Mouse (Mus musculus) erythroblast, embryonic 14.5 days (primary cell): ENCODE measurements around the gene Mapk1ip1l. TPM values are rescaled to one million over a fixed set of nuclear protein-coding genes. Genes with fewer than 3 reads are reported as not detected.

Source experiments
- H3K27me3 ChIP-seq: 2 replicates; pipeline ENCODE4 v1.6.1; 2012; ENCODE audit warnings: inconsistent platforms; ENCODE audit not compliant: control insufficient read depth
- H3K36me3 ChIP-seq: 2 replicates; pipeline ENCODE4 v1.6.1; 2012; ENCODE audit warnings: mild to moderate bottlenecking, inconsistent platforms; ENCODE audit not compliant: control insufficient read depth
- H3K4me1 ChIP-seq: 2 replicates; pipeline ENCODE4 v1.6.1; 2012; ENCODE audit warnings: inconsistent platforms; ENCODE audit not compliant: control insufficient read depth
- H3K4me3 ChIP-seq: replicated peaks from 2 replicates; pipeline ENCODE3; 2012; ENCODE audit warnings: moderate library complexity, mild to moderate bottlenecking, inconsistent platforms
- H3K9me3 ChIP-seq: 2 replicates; pipeline ENCODE4 v1.6.1; 2012; ENCODE audit warnings: low read length, inconsistent platforms, mixed read lengths; ENCODE audit not compliant: control insufficient read depth
- GATA1 ChIP-seq: IDR thresholded peaks from 2 replicates; pipeline ENCODE4 v1.6.1; 2012; ENCODE audit warnings: low read length, inconsistent platforms, mixed read lengths
- TAL1 ChIP-seq: IDR thresholded peaks from 3 replicates; pipeline ENCODE4 v1.6.1; 2012; ENCODE audit warnings: low read length, inconsistent platforms, mixed read lengths
- polyA plus RNA-seq: library from polyadenylated mRNA; stranded (reverse); fragments of >175 nt; gene quantifications from 2 replicates; pipeline ENCODE4 v1.2.3, GENCODE M21; 2012

Mapk1ip1l gene
- polyA plus RNA-seq, 1 experiment, result 6.5 TPM

GRCm38 (mm10) chr14:47276637-47277393, 21.3 kb upstream of the Mapk1ip1l start, which contains the start of the genes Wdhd1 and Socs4:
Wdhd1 (minus strand) TSS chr14:47276857.
Socs4 (plus strand) TSS chr14:47276931.
- H3K36me3 ChIP-seq, result peaks cover 67% of the 10 kb centered on the region
- H3K4me1 ChIP-seq, result peaks cover 33% of the 10 kb centered on the region
- no peaks in the 10 kb centered on the region for H3K27me3 ChIP-seq
- H3K4me3 ChIP-seq, result peak within 1 kb of the TSS; percentile 90
- no peaks in the 10 kb centered on the region for H3K9me3 ChIP-seq
- TF ChIP-seq GATA1 (no peak), TAL1 (no peak)

DNA sequence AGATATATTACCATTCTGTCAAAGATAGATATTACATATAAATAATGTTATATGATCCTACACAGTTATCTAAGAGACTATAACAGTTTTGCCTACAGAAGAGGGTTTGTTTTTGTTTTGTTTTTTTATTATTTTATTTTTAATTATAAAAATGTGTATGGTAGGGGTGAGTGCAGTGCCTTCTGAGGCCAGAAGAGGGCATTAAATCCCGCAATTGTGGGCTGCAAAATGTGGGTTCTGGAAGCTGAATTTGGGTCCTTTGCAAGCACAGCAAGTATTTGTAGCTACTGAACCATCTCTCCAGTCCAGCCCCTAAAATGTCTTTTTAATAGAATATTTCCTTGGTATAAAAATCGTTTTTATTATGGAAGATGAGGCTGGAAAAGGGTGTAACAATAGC, 19.0 kb upstream of the Mapk1ip1l start:
- peak overlapping the region; percentile 90 for H3K4me3 ChIP-seq
- no peak for TF ChIP-seq TAL1
- H3K9me3 ChIP-seq, result no peaks in the 10 kb centered on the region
- H3K4me1 ChIP-seq, result peaks cover 38% of the 10 kb centered on the region
- peaks cover 54% of the 10 kb centered on the region for H3K36me3 ChIP-seq
- no peaks in the 10 kb centered on the region for H3K27me3 ChIP-seq

GRCm38 (mm10) chr14:47281535-47281934, 16.5 kb upstream of the Mapk1ip1l start:
- H3K9me3 ChIP-seq, result no peaks in the 10 kb centered on the region
- no peak overlapping the region for H3K4me3 ChIP-seq
- H3K27me3 ChIP-seq, result no peaks in the 10 kb centered on the region
- H3K36me3 ChIP-seq, result peaks cover 53% of the 10 kb centered on the region
- H3K4me1 ChIP-seq, result peaks cover 42% of the 10 kb centered on the region
- no peak for TF ChIP-seq TAL1

DNA sequence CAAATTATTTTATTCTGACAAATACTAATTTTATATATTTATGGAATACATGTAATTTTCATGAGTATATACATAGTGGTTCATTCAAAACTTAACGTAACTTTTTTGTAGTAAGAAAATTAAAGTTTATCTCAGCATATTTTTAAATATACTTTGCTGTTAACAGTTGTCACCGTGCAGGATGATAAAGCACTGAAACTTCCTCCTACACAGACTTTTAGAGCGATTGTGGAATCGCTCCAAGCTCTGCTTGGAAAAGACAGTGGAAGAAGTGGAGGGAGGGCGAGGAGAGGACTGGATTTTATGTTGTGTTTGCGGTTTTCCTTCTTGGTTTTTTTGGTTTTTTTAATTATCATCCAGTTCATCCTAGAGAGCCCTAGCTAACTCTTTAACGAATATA, 14.5 kb upstream of the Mapk1ip1l start:
- H3K4me1 ChIP-seq, result peaks cover 42% of the 10 kb centered on the region
- TF ChIP-seq TAL1 (no peak), GATA1 (no peak)
- H3K4me3 ChIP-seq, result no peak overlapping the region
- H3K9me3 ChIP-seq, result no peaks in the 10 kb centered on the region
- H3K27me3 ChIP-seq, result no peaks in the 10 kb centered on the region
- peaks cover 59% of the 10 kb centered on the region for H3K36me3 ChIP-seq

DNA sequence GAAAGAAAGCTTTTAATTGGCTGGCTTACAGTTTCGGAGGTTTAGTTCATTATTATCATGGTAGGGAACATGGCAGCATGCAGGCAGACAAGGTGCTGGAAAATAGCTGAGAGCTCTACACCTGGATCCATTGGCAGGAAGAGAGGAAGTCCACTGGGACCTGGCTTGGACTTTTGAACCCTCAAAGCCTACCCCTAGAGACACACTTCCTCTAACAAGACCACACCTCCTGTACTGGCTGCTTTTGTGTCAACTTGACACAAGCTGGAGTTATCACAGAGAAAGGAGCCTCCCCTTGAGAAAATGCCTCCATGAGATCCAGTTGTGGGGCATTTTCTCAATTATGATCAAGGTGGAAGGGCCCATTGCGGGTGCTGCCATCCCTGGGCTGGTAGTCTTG, 12.8 kb upstream of the Mapk1ip1l start:
- Histone ChIP-seq H3K27me3 (no peaks in the 10 kb centered on the region), H3K4me1 (peaks cover 33% of the 10 kb centered on the region), H3K36me3 (peaks cover 59% of the 10 kb centered on the region), H3K4me3 (no peak overlapping the region), H3K9me3 (no peaks in the 10 kb centered on the region)
- no peak for TF ChIP-seq TAL1
- no peak for TF ChIP-seq GATA1

GRCm38 (mm10) chr14:47286215-47286614, 11.9 kb upstream of the Mapk1ip1l start:
- H3K9me3 ChIP-seq, result no peaks in the 10 kb centered on the region
- peaks cover 32% of the 10 kb centered on the region for H3K4me1 ChIP-seq
- TF ChIP-seq TAL1 (no peak), GATA1 (no peak)
- peaks cover 59% of the 10 kb centered on the region for H3K36me3 ChIP-seq
- no peak overlapping the region for H3K4me3 ChIP-seq
- no peaks in the 10 kb centered on the region for H3K27me3 ChIP-seq

GRCm38 (mm10) chr14:47287021-47287420, 11.0 kb upstream of the Mapk1ip1l start:
- H3K4me1 ChIP-seq, result peaks cover 32% of the 10 kb centered on the region
- no peak for TF ChIP-seq GATA1
- no peak for TF ChIP-seq TAL1
- no peaks in the 10 kb centered on the region for H3K27me3 ChIP-seq
- no peak overlapping the region for H3K4me3 ChIP-seq
- H3K9me3 ChIP-seq, result no peaks in the 10 kb centered on the region
- H3K36me3 ChIP-seq, result peaks cover 62% of the 10 kb centered on the region

- H3K4me1 ChIP-seq, result peaks cover 22% of the 10 kb centered on the region
- peaks cover 56% of the 10 kb centered on the region for H3K36me3 ChIP-seq
- no peaks in the 10 kb centered on the region for H3K9me3 ChIP-seq
- no peak overlapping the region for H3K4me3 ChIP-seq
- no peaks in the 10 kb centered on the region for H3K27me3 ChIP-seq
- no peak for TF ChIP-seq GATA1
These were observed 6.3 kb upstream of the Mapk1ip1l start for GRCm38 (mm10) chr14:47291772-47292171.

DNA sequence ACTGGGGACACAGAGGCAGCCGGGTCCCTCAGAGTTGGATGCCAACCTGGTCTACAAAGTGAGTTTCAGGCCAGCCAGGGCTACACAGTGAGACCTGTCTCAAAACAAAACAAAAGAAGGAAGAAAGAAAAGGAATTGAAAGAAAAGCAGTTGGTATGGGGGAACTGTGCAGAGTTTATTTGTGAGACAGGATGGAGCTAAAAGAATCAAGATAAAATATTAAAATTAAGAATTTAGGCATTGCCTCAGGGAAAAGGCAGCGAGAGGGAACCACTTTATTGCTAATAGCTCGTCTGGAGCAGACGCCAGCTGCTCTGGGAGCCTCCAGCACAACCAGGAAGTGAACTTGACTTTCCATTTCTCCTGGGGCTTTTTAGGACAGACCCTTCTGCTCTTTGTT, 3.9 kb upstream of the Mapk1ip1l start:
- H3K9me3 ChIP-seq, result no peaks in the 10 kb centered on the region
- H3K4me3 ChIP-seq, result no peak overlapping the region
- H3K27me3 ChIP-seq, result no peaks in the 10 kb centered on the region
- no peak for TF ChIP-seq TAL1
- no peak for TF ChIP-seq GATA1
- H3K36me3 ChIP-seq, result peaks cover 46% of the 10 kb centered on the region
- peaks cover 34% of the 10 kb centered on the region for H3K4me1 ChIP-seq

DNA sequence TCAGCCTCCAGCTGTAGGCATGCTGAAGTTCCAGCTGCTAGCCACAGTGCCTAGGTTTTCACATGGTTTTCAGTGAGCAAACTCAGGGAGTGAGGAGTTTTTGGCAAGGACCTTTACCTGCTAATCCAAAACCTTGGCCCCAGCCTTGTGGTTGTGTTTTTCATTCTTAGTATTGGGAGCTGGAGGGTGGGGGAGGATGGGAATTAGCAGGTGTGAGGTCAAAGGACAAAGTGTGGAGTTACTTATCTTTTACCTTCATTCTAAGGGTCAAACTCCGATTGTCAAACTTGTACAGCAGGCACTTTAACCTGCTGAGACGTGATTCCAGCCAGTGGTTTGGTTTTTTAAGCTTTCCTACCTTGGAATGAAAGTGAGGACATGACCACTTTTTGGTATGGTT, 1.8 kb upstream of the Mapk1ip1l start:
- Histone ChIP-seq H3K4me1 (peaks cover 52% of the 10 kb centered on the region), H3K27me3 (no peaks in the 10 kb centered on the region)

More for the DNA sequence above, 1.8 kb upstream of the Mapk1ip1l start:
- H3K4me3 ChIP-seq, result no peak overlapping the region
- H3K9me3 ChIP-seq, result no peaks in the 10 kb centered on the region
- no peak for TF ChIP-seq GATA1
- no peak for TF ChIP-seq TAL1
- H3K36me3 ChIP-seq, result peaks cover 42% of the 10 kb centered on the region
